Mouse (Mus musculus) heart, adult 18-20 months (tissue): Measurements from ENCODE around the gene Plcb1. TPM values are rescaled to one million over a fixed set of nuclear protein-coding genes. Genes with fewer than 3 reads are reported as not detected.
"Not testable (repeated sequence)": the region's sequence is repeated elsewhere in the genome, so short reads cannot be mapped to it uniquely, and the experiment has no call there.

ENCODE experiments used
- DNase-seq, 2 experiments: peaks; one replicate each; pipeline ENCODE4 v3.0.0; 2021 to 2022; ENCODE audit warnings: mixed read lengths in 1 of 2
- total RNA-seq, 2 experiments: library from RNA; stranded (reverse); gene quantifications; 2 replicates each; pipeline ENCODE4 v1.2.3; 2021

Gene Plcb1
- total RNA-seq, 2 experiments from 2014 or later = 4.2 to 5.0 TPM

GRCm38 (mm10) chr2:134974711-134975110 is 188.8 kb downstream of the Plcb1 start:
- DNase-seq = no peak

- DNase-seq = peak; percentile 12 to 27
These were observed 191.0 kb downstream of the Plcb1 start for GRCm38 (mm10) chr2:134976796-134977330.

DNA sequence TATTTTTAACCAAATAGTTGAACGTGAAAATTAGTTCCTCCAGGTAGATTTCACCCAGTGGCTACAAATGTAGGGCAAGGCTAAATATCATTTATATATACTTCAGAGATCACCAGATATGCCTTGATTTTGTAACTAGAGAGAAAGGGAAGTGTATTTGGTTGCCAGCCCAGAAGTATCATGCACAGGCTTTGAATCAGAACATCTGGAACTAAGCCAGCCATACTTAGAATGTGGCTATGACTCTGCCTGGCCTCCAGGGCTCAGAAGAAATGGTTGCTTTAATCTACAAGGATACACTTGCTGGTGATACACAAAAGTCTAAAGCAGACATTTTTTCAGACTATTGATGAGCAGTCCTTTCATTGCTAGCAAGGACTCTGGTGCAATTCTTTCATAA is 191.8 kb downstream of the Plcb1 start:
- peak in 1 of 2 experiments; percentile 5 for DNase-seq

GRCm38 (mm10) chr2:134981394-134981793 is 195.5 kb downstream of the Plcb1 start:
- no peak for DNase-seq

- no peak for DNase-seq
These were observed 199.0 kb downstream of the Plcb1 start for GRCm38 (mm10) chr2:134984884-134985283.

GRCm38 (mm10) chr2:134987978-134988377 is 202.1 kb downstream of the Plcb1 start:
- no peak for DNase-seq

GRCm38 (mm10) chr2:134989650-134990292 is 203.9 kb downstream of the Plcb1 start:
- no peak for DNase-seq

- peak; percentile 1 to 26 for DNase-seq
These were observed 221.3 kb downstream of the Plcb1 start for GRCm38 (mm10) chr2:135007134-135007533.

- DNase-seq = not testable (repeated sequence)
These were observed 222.0 kb downstream of the Plcb1 start for GRCm38 (mm10) chr2:135007885-135008284.

- no peak for DNase-seq
These were observed 224.5 kb downstream of the Plcb1 start for GRCm38 (mm10) chr2:135010371-135010770.

GRCm38 (mm10) chr2:135015501-135015900 is 229.6 kb downstream of the Plcb1 start:
- no peak for DNase-seq

GRCm38 (mm10) chr2:135018275-135018674 is 232.4 kb downstream of the Plcb1 start:
- DNase-seq = no peak

GRCm38 (mm10) chr2:135018708-135019107 is 232.8 kb downstream of the Plcb1 start:
- DNase-seq = no peak

- no peak for DNase-seq
These were observed 233.7 kb downstream of the Plcb1 start for GRCm38 (mm10) chr2:135019588-135019987.

- DNase-seq = no peak
These were observed 243.4 kb downstream of the Plcb1 start for GRCm38 (mm10) chr2:135029288-135029687.

DNA sequence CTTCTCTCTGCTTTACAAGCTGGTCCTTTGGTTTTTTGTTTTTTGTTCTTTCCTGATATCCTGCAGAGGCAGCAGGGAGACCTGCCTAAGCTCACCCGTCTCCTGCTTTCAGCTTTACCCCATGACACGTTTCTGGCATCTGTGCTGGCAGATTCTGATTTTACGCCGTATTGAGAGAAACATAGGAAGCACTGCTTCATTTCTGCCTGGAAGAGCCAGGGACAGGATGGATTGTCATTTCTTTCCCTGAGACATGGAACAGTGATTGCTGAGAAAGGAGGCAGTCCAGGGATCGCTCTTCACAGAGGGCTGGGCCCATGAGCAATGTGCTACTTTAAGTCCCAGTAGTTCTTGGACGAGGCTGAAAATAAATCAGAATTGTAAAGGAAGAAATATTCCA is 243.8 kb downstream of the Plcb1 start:
- peak; percentile 15 to 22 for DNase-seq

DNA sequence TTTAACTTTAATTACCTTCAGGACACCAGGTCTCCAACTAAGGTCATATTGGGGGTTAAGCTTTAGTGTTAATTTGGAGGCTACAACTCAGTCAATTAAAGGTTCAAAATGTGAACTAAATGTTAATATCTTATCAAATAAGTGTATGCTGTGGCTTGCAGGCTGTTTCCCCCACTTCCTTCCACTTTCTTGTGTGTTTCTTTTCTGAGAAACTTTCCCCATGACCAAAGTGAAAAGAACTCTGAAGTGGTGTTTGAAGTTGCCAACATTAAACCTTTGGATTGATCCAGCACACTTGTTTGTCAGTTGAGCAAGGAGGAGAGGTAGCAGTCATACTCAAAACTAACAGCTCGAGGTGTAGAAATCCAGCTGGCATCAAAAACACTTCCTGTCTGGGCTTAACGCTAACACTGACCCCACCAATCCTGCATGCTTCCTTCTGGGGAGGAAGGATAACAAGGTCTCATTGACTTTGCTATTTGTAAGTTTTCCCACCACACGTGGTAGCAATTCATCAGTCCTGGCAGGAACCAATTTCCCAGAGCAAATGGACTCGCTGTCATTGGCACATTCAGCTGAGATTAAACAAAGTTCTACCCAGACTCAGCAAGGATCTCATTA is 249.9 kb downstream of the Plcb1 start:
- peak; percentile 49 to 58 for DNase-seq

DNA sequence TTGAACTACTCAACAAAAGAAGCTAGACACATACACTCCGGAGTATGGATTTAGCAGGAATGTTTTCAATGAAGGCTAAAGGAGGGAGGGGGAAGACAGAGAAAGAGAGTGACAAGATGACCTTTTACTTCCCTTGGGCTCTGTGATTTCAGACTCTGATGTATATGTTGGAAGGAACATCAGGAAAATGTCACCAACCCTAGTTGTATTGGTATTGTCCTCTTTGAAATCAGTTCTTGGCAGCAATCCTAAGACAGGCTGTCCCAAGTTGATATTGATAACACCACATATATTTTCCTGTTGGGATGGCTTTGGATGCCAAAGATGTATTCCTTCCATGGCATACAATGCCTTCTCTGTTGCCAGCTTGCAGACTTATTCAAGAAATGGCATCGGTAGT is 262.9 kb downstream of the Plcb1 start:
- no peak for DNase-seq

GRCm38 (mm10) chr2:135049283-135049682 is 263.4 kb downstream of the Plcb1 start:
- no peak for DNase-seq

DNA sequence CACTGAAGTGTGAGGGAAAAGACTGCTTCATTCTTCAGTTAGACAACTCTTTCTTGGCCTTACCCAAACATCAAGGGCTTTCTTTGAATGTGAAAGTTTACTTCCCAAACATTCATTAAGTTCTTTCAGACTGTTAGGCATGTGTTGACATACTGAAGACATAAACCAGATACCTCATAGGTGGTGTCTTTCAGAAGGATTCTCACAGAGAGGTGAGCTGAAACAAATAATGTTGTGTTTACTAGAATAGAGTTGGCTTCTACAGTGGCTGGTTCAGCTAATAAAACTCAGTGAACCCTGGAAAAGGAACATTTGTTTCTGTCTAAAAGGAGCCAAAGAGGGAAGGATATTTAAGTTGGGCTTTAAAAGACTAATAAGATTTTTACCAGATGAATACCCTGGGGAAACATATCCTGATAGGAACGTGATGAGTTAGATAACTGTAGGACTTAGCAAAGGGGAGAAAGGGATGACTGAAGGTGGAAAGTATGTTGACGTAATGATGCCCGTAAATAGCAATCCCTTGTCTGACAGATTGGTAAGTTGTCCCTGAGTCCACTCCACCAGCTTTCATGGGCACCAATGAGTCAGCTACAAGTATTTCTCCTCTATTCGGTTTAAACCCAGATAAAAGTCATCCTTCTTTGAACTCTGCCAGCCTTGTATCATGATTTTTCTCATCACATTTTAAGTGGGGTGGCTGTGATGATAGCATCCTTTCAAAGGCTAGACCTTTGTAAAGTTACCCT is 265.8 kb downstream of the Plcb1 start:
- DNase-seq = no peak

GRCm38 (mm10) chr2:135053391-135053790 is 267.5 kb downstream of the Plcb1 start:
- no peak for DNase-seq

DNA sequence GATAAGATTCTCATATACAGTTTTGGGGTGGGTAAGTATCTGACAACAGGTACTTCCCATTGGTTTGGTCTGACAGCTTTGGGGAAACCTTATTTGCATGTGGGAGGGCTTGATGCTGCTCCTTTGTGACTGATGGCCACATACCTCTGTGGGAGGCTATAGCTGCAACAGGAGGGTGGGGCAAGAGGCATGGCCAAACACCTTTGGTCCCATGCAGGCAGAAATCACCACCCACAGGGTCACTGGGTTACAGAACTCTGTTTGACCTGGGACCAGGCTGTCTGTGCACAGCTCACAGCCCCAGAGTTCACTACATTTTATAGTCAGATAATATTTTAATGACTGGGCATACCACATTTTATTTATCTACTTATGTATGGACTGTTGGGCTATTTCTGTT is 281.6 kb downstream of the Plcb1 start:
- no peak for DNase-seq

- no peak for DNase-seq
These were observed 285.5 kb downstream of the Plcb1 start for GRCm38 (mm10) chr2:135071349-135071748.
